Mouse (Mus musculus) embryo, embryonic 9.5 days (tissue): ENCODE measurements around the gene Emc4.

ENCODE experiments used
- DNase-seq: peaks from one replicate; pipeline ENCODE4 v3.0.0-alpha.2; 2017; ENCODE audit errors: extremely low spot score

The Emc4 gene

DNA sequence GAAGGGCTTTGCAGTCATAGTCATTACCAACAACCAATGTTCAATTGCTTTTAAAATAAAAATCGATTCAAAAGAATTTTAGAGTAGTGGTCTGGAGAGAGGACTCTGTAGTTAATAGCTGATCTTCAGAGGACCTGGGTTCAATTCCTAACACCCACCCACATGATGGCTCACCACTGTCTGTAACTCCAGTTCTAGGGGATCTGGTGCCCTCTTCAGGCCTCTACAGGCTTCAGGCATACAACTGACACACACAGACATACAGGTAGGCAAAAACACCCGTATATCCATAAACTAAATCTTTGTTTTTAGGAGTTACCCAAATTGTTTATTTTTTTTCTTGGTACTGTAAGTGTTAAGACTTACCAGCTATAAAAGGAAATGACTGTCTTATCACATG is 28.1 kb downstream of the Emc4 start:
- no peak for DNase-seq

GRCm38 (mm10) chr2:112337211-112337610 is 30.6 kb downstream of the Emc4 start:
- no peak for DNase-seq

- no peak for DNase-seq
These were observed 35.6 kb downstream of the Emc4 start for GRCm38 (mm10) chr2:112332051-112332898.

DNA sequence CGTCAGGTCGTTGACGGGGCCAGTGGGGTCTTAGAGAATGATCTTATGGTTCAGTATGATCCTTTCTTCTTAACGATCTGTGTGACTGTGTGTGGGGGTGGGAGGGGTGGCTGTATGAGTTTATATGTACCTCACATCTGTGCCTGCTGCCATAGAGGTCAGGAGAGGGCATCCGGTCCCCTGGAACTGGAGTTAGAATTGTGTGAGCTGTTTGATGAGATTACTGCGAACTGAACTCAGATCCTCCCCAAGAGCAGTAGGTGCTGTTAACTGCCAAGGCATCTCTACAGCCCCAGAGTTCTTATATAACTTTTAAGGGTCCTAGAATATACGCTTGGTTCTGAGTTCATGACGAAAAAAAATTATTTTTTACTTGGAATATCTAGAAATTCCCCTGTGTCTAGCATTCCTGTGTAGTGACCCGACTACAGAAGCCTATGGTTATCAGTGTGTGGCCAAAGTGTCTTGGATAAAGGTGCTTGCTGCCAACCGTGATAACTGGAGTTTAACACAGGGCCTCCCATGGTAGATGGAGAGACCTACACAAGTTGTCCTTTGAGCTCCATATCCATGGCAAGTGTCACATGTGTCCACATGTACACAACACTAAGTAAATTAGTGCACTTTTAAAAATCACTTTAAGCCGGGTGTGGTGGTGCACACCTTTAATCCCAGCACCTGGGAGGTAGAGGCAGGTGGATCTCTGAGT is 39.6 kb downstream of the Emc4 start:
- DNase-seq: no peak

GRCm38 (mm10) chr2:112318905-112319304 is 48.9 kb downstream of the Emc4 start:
- no peak for DNase-seq

DNA sequence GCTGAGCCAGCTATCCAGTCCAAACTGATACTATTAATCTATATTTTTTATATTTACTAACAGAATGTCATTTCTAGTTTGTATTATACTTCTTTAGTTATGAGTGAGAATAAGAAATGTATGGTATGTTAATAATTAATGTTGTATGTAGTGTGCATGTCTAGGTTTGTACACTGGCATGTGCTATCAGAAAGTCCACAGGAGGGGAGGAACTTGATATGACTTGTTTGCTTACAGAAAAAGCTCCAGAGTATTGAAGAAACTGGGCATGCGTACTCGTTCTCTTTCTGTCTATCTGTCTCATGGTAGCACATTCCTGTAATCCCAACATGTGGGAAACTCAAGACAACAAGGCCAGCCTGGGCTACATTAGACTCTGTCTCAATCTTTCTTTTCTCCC is 49.6 kb downstream of the Emc4 start:
- no peak for DNase-seq

DNA sequence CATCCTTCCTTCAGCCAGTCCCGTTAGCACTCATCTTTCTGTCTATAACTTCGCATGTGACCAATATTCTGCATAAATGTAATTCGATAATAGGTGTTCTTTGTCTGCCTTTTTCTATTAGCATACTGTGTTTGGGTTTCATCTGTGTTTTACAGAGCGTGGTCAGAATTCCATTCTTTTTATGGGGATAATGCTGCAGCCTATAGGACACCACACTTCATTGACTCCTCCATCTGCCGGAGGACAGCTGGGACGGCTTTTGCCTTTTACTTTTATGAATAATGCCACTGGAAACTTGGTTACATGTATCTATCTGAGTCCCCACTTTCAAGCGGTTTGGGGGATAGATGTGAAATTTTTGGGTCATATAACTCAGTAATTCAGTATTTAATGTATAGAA is 52.2 kb downstream of the Emc4 start:
- DNase-seq: no peak
